Comparison of ENCODE assay signal across 21 mouse cellular contexts in the genomic region with DNA sequence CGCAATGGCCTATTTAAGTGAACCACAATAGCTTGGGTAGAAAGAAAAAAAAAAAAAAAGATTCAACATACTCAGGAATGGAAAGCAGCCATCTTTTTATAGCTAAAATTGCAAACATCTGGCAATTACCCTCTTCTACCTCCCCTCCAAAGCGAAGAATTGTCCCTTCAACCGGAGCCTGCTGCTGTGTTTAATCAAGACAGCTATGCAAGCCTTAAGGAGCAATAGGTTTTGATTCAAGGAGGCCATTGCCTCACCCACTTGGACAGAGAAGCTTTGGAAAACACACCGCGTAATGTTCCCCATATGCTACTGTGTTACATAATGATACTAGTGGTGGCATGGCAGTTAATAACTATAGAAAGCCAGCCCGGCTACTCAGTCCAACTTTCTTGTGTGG.
DNase-seq lines count a peak whose midpoint lies in the region; ATAC-seq and TF ChIP-seq lines count a peak whose summit lies in the region.
"Had no signal": no experiment of that assay in that cellular context is flagged by ENCODE, and none has a peak within 500 bp of the region (broad histone marks: within the 10 kb centered on the region; RNA-seq: fewer than 3 reads in every experiment).

No protein-coding gene starts in this region.

- H3K27ac ChIP-seq in embryonic facial prominence, embryonic 13.5 days: peak overlapping the region; percentile 34; the same call in 1 of the 2 replicates
- H3K27ac ChIP-seq in limb, embryonic 15.5 days: no peak overlapping the region
- H3K27ac ChIP-seq in layer of hippocampus, adult 2 months: no peak overlapping the region
- H3K27ac ChIP-seq: forebrain, embryonic 15.5 days; gastrocnemius, adult 2 months; heart, adult 2 months; heart, embryonic 15.5 days; hindbrain, postnatal 0 days; liver, embryonic 12.5 days; neural tube, embryonic 12.5 days had no signal

- H3K9me3 ChIP-seq in embryonic facial prominence, embryonic 13.5 days: no peaks in the 10 kb centered on the region
- H3K9me3 ChIP-seq in limb, embryonic 15.5 days: no peaks in the 10 kb centered on the region
- H3K9me3 ChIP-seq: forebrain, embryonic 15.5 days; heart, embryonic 15.5 days; liver, embryonic 12.5 days; neural tube, embryonic 12.5 days had no signal

- H3K4me1 ChIP-seq in embryonic facial prominence, embryonic 13.5 days: peaks cover 25% of the 10 kb centered on the region
- peaks cover 11% of the 10 kb centered on the region for H3K4me1 ChIP-seq in limb, embryonic 15.5 days
- H3K4me1 ChIP-seq: heart, embryonic 15.5 days; liver, embryonic 12.5 days had no signal

- WGBS in embryonic facial prominence, embryonic 13.5 days: 30% methylated on average over 6 of the region's 6 CpGs
- WGBS in limb, embryonic 15.5 days: 40% methylated on average over 6 of the region's 6 CpGs

- TF ChIP-seq CTCF in layer of hippocampus, adult 2 months (conservative IDR thresholded peaks at IDR 0.05): no peak

- no peak for DNase-seq in frontal cortex, postnatal 10 days (ENCODE audit: low spot score in 2 of 2)
- peak; percentile 53 for DNase-seq in NIH3T3 (ENCODE audit: low read depth)
- no peak for DNase-seq in layer of hippocampus, adult 2 months (ENCODE audit: low spot score in 2 of 2)
- DNase-seq: adrenal gland, postnatal 36 days; cerebellum, postnatal 10 days; gastrocnemius, adult 2 months; kidney, adult 11 months; kidney, postnatal 10 days; lung, embryonic 14.5 days; thymus, postnatal 36 days had no signal

- H3K4me3 ChIP-seq in embryonic facial prominence, embryonic 13.5 days: no peak overlapping the region
- H3K4me3 ChIP-seq in limb, embryonic 15.5 days: no peak overlapping the region
- no peak overlapping the region for H3K4me3 ChIP-seq in layer of hippocampus, adult 2 months
- H3K4me3 ChIP-seq: erythroblast, embryonic 14.5 days; forebrain, embryonic 15.5 days; gastrocnemius, adult 2 months; heart, adult 2 months; heart, embryonic 15.5 days; liver, embryonic 12.5 days; neural tube, embryonic 12.5 days had no signal

- no peaks in the 10 kb centered on the region for H3K27me3 ChIP-seq in embryonic facial prominence, embryonic 13.5 days
- H3K27me3 ChIP-seq in limb, embryonic 15.5 days: no peaks in the 10 kb centered on the region
- H3K27me3 ChIP-seq: forebrain, embryonic 15.5 days; heart, embryonic 15.5 days; liver, embryonic 12.5 days; neural tube, embryonic 12.5 days had no signal

- ATAC-seq in frontal cortex, adult (ENCODE audit: low TSS enrichment): peak; percentile 64
- no peak for ATAC-seq in embryonic facial prominence, embryonic 13.5 days (ENCODE audit: insufficient number of reproducible peaks, insufficient read depth, low FRiP score, low TSS enrichment, low read depth)
- ATAC-seq in limb, embryonic 15.5 days (ENCODE audit: insufficient number of reproducible peaks, low FRiP score, low TSS enrichment, low read depth): peak; percentile 71; the same call in 1 of the 2 replicates
- no peak for ATAC-seq in megakaryocyte-erythroid progenitor cell, adult 5-6 weeks (replicated peaks; ENCODE audit: low FRiP score, low TSS enrichment, poor library complexity, severe bottlenecking)
- ATAC-seq: forebrain, embryonic 15.5 days; hindbrain, postnatal 0 days; liver, embryonic 12.5 days had no signal

- H3K4me2 ChIP-seq in embryonic facial prominence, embryonic 13.5 days: no peak overlapping the region
- no peak overlapping the region for H3K4me2 ChIP-seq in limb, embryonic 15.5 days
- H3K4me2 ChIP-seq: forebrain, embryonic 15.5 days; heart, embryonic 15.5 days; liver, embryonic 12.5 days; lung, embryonic 14.5 days; neural tube, embryonic 12.5 days had no signal

- H3K9ac ChIP-seq in embryonic facial prominence, embryonic 13.5 days: no peak overlapping the region
- H3K9ac ChIP-seq in limb, embryonic 15.5 days: no peak overlapping the region
- H3K9ac ChIP-seq: forebrain, embryonic 15.5 days; heart, embryonic 15.5 days; liver, embryonic 12.5 days; lung, embryonic 14.5 days; neural tube, embryonic 12.5 days had no signal

- H3K36me3 ChIP-seq in embryonic facial prominence, embryonic 13.5 days: no peaks in the 10 kb centered on the region
- H3K36me3 ChIP-seq in limb, embryonic 15.5 days: no peaks in the 10 kb centered on the region
- H3K36me3 ChIP-seq: forebrain, embryonic 15.5 days; heart, embryonic 15.5 days; liver, embryonic 12.5 days; neural tube, embryonic 12.5 days had no signal

Comparison
In these comparisons a context has a peak if more than half of its experiments do, and no peak if none do; other contexts are left out.
1. ATAC-seq: peak in frontal cortex, adult (single experiment) and limb, embryonic 15.5 days (single experiment); none in embryonic facial prominence, embryonic 13.5 days (single experiment) and megakaryocyte-erythroid progenitor cell, adult 5-6 weeks (single experiment).